Mouse (Mus musculus) liver, postnatal 0 days (tissue): ENCODE data around the gene Sergef. TPM values are rescaled to one million over a fixed set of nuclear protein-coding genes. Genes with fewer than 3 reads are reported as not detected.
"Not testable (repeated sequence)": the region's sequence is repeated elsewhere in the genome, so short reads cannot be mapped to it uniquely, and the experiment has no call there.

ENCODE experiments used
- ATAC-seq: fragments of 200-750 bp; cut with Nextera tagmentation; 2 replicates; pipeline ENCODE4 v1.8.0; 2017; ENCODE audit warnings: mild to moderate bottlenecking, moderate library complexity
- DNase-seq: peaks from one replicate; pipeline ENCODE4 v3.0.0-alpha.2; 2016
- H3K27ac ChIP-seq: fragments of 300-500 bp; sonication (generic); 2 replicates; pipeline ENCODE4 v1.5.1; 2014; ENCODE audit warnings: antibody characterized with exemption, moderate library complexity, mild to moderate bottlenecking, low read depth
- H3K27me3 ChIP-seq: fragments of 300-500 bp; sonication (generic); 2 replicates; pipeline ENCODE4 v1.6.1; 2014; ENCODE audit warnings: low read length, control low read depth, mixed read lengths; ENCODE audit not compliant: insufficient read depth
- H3K36me3 ChIP-seq: fragments of 300-500 bp; sonication (generic); replicated peaks from 2 replicates; pipeline ENCODE4 v1.6.1; 2014; ENCODE audit warnings: mild to moderate bottlenecking, control low read depth, low read length, moderate library complexity, mixed read lengths; ENCODE audit not compliant: insufficient read depth
- H3K4me1 ChIP-seq: fragments of 300-500 bp; sonication (generic); 2 replicates; pipeline ENCODE4 v1.6.1; 2014; ENCODE audit warnings: antibody characterized with exemption, mild to moderate bottlenecking, control low read depth; ENCODE audit not compliant: insufficient read depth
- H3K4me2 ChIP-seq: fragments of 300-500 bp; sonication (generic); 2 replicates; pipeline ENCODE4 v1.6.1; 2014; ENCODE audit warnings: low read depth, mild to moderate bottlenecking, low read length, moderate library complexity, mixed read lengths
- H3K4me3 ChIP-seq: fragments of 300-500 bp; sonication (generic); 2 replicates; pipeline ENCODE4 v1.5.1; 2014; ENCODE audit warnings: low read depth, low read length
- H3K9ac ChIP-seq: fragments of 300-500 bp; sonication (generic); replicated peaks from 2 replicates; pipeline ENCODE4 v1.6.1; 2014; ENCODE audit warnings: mild to moderate bottlenecking, moderate library complexity
- H3K9me3 ChIP-seq: fragments of 300-500 bp; sonication (generic); 2 replicates; pipeline ENCODE4 v1.6.1; 2016; ENCODE audit warnings: mild to moderate bottlenecking, control low read depth, low read length, mixed read lengths
- CTCF ChIP-seq: sonication (generic); IDR thresholded peaks from 2 replicates; pipeline ENCODE4 v1.5.1; 2016; ENCODE audit warnings: antibody characterized with exemption, low read depth
- EP300 ChIP-seq: IDR thresholded peaks from 2 replicates; pipeline ENCODE4 v1.6.1; 2016; ENCODE audit warnings: antibody characterized with exemption, low read depth, mild to moderate bottlenecking
- WGBS: fragments of 180-500 bp; shearing (Covaris S2); extraction: QIAGEN DNeasy Blood & Tissue Kit; methylation state at CpG from one replicate; pipeline ENCODE4 v1.1.7; 2014; ENCODE audit not compliant: insufficient replicate concordance; 5-methylcytosine and 5-hydroxymethylcytosine counted together
- polyA plus RNA-seq: library from polyadenylated mRNA; unstranded; fragments of >200 nt; fragmentation: Nextera tagmentation; extraction: Ambion mirVana; gene quantifications from 2 replicates; pipeline ENCODE4 v1.2.1, GENCODE M21; 2015

The Sergef gene
- polyA plus RNA-seq, 1 experiment from 2014 or later = 4.3 TPM

DNA sequence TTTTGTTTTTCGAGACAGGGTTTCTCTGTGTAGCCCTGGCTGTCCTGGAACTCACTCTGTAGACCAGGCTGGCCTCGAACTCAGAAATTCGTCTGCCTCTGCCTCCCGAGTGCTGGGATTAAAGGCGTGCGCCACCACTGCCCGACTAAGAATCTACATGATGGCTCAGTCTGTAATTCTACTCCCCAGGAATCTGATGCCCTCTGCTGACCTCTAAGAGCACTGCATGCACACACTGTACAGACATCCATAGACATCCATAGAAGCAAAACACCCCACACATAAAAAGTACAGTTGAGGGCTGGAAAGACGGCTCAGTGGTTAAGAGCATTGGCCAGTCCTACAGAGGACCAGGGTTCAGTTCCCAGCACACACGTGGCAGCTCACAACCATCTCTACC lies 70.1 kb downstream of the Sergef start:
- H3K4me1 ChIP-seq, H3K4me3 ChIP-seq, H3K27ac ChIP-seq, H3K9me3 ChIP-seq, H3K27me3 ChIP-seq, H3K9ac ChIP-seq, H3K4me2 ChIP-seq, H3K36me3 ChIP-seq: not testable (repeated sequence)
- WGBS = 66% methylated on average over 9 of the region's 9 CpGs
- ATAC-seq (peak; percentile 50; the same call in 1 of the 2 replicates), DNase-seq (peak; percentile 38)
- peak; percentile 71 for TF ChIP-seq CTCF

GRCm38 (mm10) chr7:46566318-46567007 lies 73.1 kb downstream of the Sergef start:
- H3K9me3 ChIP-seq = no peaks in the 10 kb centered on the region
- peak overlapping the region; percentile 48 for H3K4me2 ChIP-seq
- H3K36me3 ChIP-seq = no peaks in the 10 kb centered on the region
- DNase-seq (peak; percentile 26), ATAC-seq (peak; percentile 94)
- TF ChIP-seq CTCF = no peak
- TF ChIP-seq EP300 = no peak
- no peak overlapping the region for H3K9ac ChIP-seq
- no peak overlapping the region for H3K4me3 ChIP-seq
- H3K27ac ChIP-seq = 0 out of 2 replicates have a peak overlapping the region, but pooled peaks have one; percentile 12
- no peaks in the 10 kb centered on the region for H3K27me3 ChIP-seq
- H3K4me1 ChIP-seq = 0 out of 2 replicates have a peak, but pooled peaks cover 6% of the 10 kb centered on the region
- WGBS = 62% methylated on average over 8 of the region's 8 CpGs

GRCm38 (mm10) chr7:46565374-46565773 lies 74.2 kb downstream of the Sergef start:
- Histone ChIP-seq H3K36me3 (no peaks in the 10 kb centered on the region), H3K27ac (no peak overlapping the region), H3K9me3 (no peaks in the 10 kb centered on the region), H3K4me3 (no peak overlapping the region), H3K4me1 (peaks cover 11% of the 10 kb centered on the region), H3K4me2 (no peak overlapping the region), H3K9ac (no peak overlapping the region), H3K27me3 (no peaks in the 10 kb centered on the region)
- TF ChIP-seq EP300 (no peak), CTCF (peak; percentile 44)
- ATAC-seq (no peak), DNase-seq (no peak)
- 90% methylated on average over 7 of the region's 7 CpGs for WGBS

DNA sequence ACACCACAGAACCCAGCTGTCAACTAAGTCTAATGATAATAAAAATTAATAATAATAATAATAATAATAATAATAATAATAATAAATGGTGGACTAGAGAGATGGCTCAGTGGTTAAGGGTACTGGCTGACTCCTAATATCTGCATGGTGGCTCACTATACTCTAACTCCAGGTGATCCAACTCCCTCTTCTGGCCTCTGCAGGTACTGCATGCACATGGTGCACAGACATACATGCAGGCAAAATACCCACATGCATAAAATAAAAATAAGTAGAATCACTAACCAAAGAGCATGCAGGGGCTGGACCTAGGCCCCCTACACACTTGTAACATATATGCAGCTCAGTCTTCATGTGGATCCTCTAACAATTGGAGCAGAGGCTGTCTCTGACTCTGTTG lies 75.8 kb downstream of the Sergef start:
- H3K9ac ChIP-seq = no peak overlapping the region
- H3K4me3 ChIP-seq = no peak overlapping the region
- H3K27me3 ChIP-seq = no peaks in the 10 kb centered on the region
- no peaks in the 10 kb centered on the region for H3K36me3 ChIP-seq
- ATAC-seq (no peak), DNase-seq (no peak)
- TF ChIP-seq EP300 (no peak), CTCF (peak; percentile 60)
- peaks cover 18% of the 10 kb centered on the region for H3K4me1 ChIP-seq
- no peak overlapping the region for H3K27ac ChIP-seq
- H3K9me3 ChIP-seq = no peaks in the 10 kb centered on the region
- no peak overlapping the region for H3K4me2 ChIP-seq

DNA sequence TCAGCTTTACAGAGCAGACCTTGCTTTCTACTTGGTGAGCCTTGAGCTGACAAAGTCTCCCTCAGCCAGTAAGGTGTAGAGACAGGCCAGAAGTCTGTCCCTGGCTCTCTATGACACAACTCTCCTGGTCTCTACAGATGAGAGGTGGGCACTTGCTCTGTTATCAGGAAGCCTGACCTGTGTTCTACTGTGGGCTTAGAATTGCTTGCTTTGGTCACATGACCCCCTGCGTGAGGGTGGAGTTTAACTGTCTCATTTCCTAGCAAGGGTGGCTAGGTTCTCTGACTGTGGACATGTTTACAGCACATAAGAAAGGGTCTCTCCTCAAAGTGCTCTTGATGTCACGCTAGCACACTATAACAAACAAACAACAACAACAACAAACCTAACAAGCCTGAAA lies 79.5 kb downstream of the Sergef start:
- no peak overlapping the region for H3K4me3 ChIP-seq
- no peaks in the 10 kb centered on the region for H3K27me3 ChIP-seq
- 77% methylated on average over 2 of the region's 2 CpGs for WGBS
- no peaks in the 10 kb centered on the region for H3K9me3 ChIP-seq
- no peak for DNase-seq
- H3K36me3 ChIP-seq = no peaks in the 10 kb centered on the region
- H3K9ac ChIP-seq = no peak overlapping the region
- TF ChIP-seq EP300 (no peak), CTCF (no peak)
- H3K4me2 ChIP-seq = no peak overlapping the region
- no peak overlapping the region for H3K27ac ChIP-seq
- peaks cover 12% of the 10 kb centered on the region for H3K4me1 ChIP-seq
- peak; percentile 29 for ATAC-seq

DNA sequence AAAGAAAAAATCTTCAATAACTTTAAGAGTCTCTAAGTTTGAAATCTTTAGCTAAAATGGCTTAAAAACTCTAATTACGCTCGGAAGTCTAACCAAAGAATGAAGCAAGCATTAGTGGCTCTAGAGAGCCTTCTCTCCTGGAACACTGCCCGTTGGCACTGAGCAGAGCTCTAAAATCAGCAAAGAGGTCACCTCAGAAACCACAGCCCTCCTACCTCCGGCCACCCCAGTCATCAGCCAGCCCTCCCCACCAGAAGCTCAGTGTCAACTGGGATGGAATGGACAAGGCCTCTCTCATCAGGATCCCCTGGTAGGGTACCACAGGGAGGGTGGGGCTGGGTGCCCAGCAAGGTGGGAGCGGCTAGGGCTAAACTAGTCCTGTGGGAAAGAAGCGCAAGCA lies 80.0 kb downstream of the Sergef start:
- DNase-seq = no peak
- H3K27me3 ChIP-seq = no peaks in the 10 kb centered on the region
- no peak overlapping the region for H3K4me2 ChIP-seq
- no peak for TF ChIP-seq EP300
- TF ChIP-seq CTCF = no peak
- no peak overlapping the region for H3K27ac ChIP-seq
- no peak overlapping the region for H3K4me3 ChIP-seq
- H3K9ac ChIP-seq = no peak overlapping the region
- no peaks in the 10 kb centered on the region for H3K9me3 ChIP-seq
- ATAC-seq = no peak
- H3K4me1 ChIP-seq = peaks cover 12% of the 10 kb centered on the region
- H3K36me3 ChIP-seq = no peaks in the 10 kb centered on the region
- WGBS = 75% methylated on average over 6 of the region's 6 CpGs

- ATAC-seq (no peak), DNase-seq (no peak)
- Histone ChIP-seq H3K27ac (no peak overlapping the region), H3K27me3 (no peaks in the 10 kb centered on the region), H3K4me2 (no peak overlapping the region), H3K36me3 (no peaks in the 10 kb centered on the region), H3K4me3 (no peak overlapping the region), H3K4me1 (peaks cover 12% of the 10 kb centered on the region), H3K9me3 (no peaks in the 10 kb centered on the region), H3K9ac (no peak overlapping the region)
- 68% methylated on average over 5 of the region's 5 CpGs for WGBS
- TF ChIP-seq CTCF (no peak), EP300 (no peak)
These were observed 80.6 kb downstream of the Sergef start for GRCm38 (mm10) chr7:46559006-46559405.
